ENCODE assay signal across 8 mouse cellular contexts in genomic region chr14:122223461-122224102, GRCm38 (mm10). TPM values are rescaled to one million over a fixed set of nuclear protein-coding genes. Genes with fewer than 3 reads are reported as not detected.
DNase-seq lines count a peak whose midpoint lies in the region; ATAC-seq and TF ChIP-seq lines count a peak whose summit lies in the region.

No protein-coding gene starts in this region.

- peak; percentile 83 for TF ChIP-seq CTCF in liver, postnatal 0 days (IDR thresholded peaks at IDR 0.05; ENCODE audit: low read depth)

- H3K4me1 ChIP-seq in forebrain, embryonic 14.5 days (ENCODE audit: control insufficient read depth, insufficient read depth, low read length), result peaks cover 7% of the 10 kb centered on the region; the same call in 1 of the 2 replicates
- H3K4me1 ChIP-seq in liver, postnatal 0 days (ENCODE audit: insufficient read depth), result peaks cover 4% of the 10 kb centered on the region; the same call in 1 of the 2 replicates
- no peaks in the 10 kb centered on the region for H3K4me1 ChIP-seq in neural tube, embryonic 14.5 days (ENCODE audit: control insufficient read depth, insufficient read depth, low read length)

- H3K4me2 ChIP-seq in forebrain, embryonic 14.5 days (ENCODE audit: low read length), result no peak overlapping the region
- 0 out of 2 replicates have a peak overlapping the region, but pooled peaks have one; percentile 27 for H3K4me2 ChIP-seq in liver, postnatal 0 days (ENCODE audit: low read depth, low read length)
- H3K4me2 ChIP-seq in neural tube, embryonic 14.5 days (ENCODE audit: low read depth, low read length), result no peak overlapping the region

- no peak overlapping the region for H3K27ac ChIP-seq in forebrain, embryonic 14.5 days (ENCODE audit: low read depth, low read length)
- H3K27ac ChIP-seq in liver, postnatal 0 days (ENCODE audit: low read depth), result no peak overlapping the region
- no peak overlapping the region for H3K27ac ChIP-seq in neural tube, embryonic 14.5 days (ENCODE audit: low read depth, low read length)

- H3K27me3 ChIP-seq in forebrain, embryonic 14.5 days (replicated peaks; ENCODE audit: control insufficient read depth, insufficient read depth, low read length), result peaks cover 10% of the 10 kb centered on the region; the same call in 1 of the 2 replicates
- no peaks in the 10 kb centered on the region for H3K27me3 ChIP-seq in liver, postnatal 0 days (ENCODE audit: insufficient read depth, low read length)
- H3K27me3 ChIP-seq in neural tube, embryonic 14.5 days (ENCODE audit: control insufficient read depth, insufficient read depth, low read length), result peaks cover 21% of the 10 kb centered on the region

- H3K4me3 ChIP-seq in forebrain, embryonic 14.5 days (ENCODE audit: low read depth, low read length), result no peak overlapping the region
- peak overlapping the region; percentile 21; the same call in 1 of the 2 replicates for H3K4me3 ChIP-seq in liver, postnatal 0 days (ENCODE audit: low read depth, low read length)
- no peak overlapping the region for H3K4me3 ChIP-seq in neural tube, embryonic 14.5 days (ENCODE audit: low read depth, low read length)

- TF ChIP-seq EP300 in liver, postnatal 0 days (IDR thresholded peaks at IDR 0.05; ENCODE audit: low read depth), result no peak

- intact Hi-C loops in heart, postnatal 25 days (cut with DNase I), result loop anchor here (1.0 to 10.0 kb wide), 3 partner anchors 421 to 1091 kb away; no protein-coding TSS in a partner anchor

- 0 out of 2 replicates have a peak, but pooled peaks cover 3% of the 10 kb centered on the region for H3K9me3 ChIP-seq in forebrain, embryonic 14.5 days (replicated peaks; ENCODE audit: control insufficient read depth, low read length)
- no peaks in the 10 kb centered on the region for H3K9me3 ChIP-seq in liver, postnatal 0 days (ENCODE audit: low read length)
- H3K9me3 ChIP-seq in neural tube, embryonic 14.5 days (ENCODE audit: control insufficient read depth, low read length), result no peaks in the 10 kb centered on the region

- peak; percentile 87 for DNase-seq in ES-CJ7 (ENCODE audit: low read depth, low spot score)
- DNase-seq in cerebellum, adult 11 months, result peak; percentile 88
- DNase-seq in forebrain, embryonic 14.5 days (ENCODE audit: low spot score), result peak; percentile 96
- peak; percentile 12 for DNase-seq in heart, postnatal 25 days (ENCODE audit: low spot score)
- peak; percentile 88 for DNase-seq in layer of hippocampus, adult 11-12 months (ENCODE audit: low spot score)
- DNase-seq in liver, postnatal 0 days, result peak; percentile 68
- peak; percentile 58 for DNase-seq in testis, postnatal 14 days (ENCODE audit: low spot score)

- ATAC-seq in forebrain, embryonic 14.5 days, result peak; percentile 89
- peak; percentile 79 for ATAC-seq in liver, postnatal 0 days
- peak; percentile 91 for ATAC-seq in neural tube, embryonic 14.5 days (ENCODE audit: low read depth)

- H3K9ac ChIP-seq in forebrain, embryonic 14.5 days (ENCODE audit: low read length), result no peak overlapping the region
- no peak overlapping the region for H3K9ac ChIP-seq in liver, postnatal 0 days (replicated peaks)
- H3K9ac ChIP-seq in neural tube, embryonic 14.5 days (replicated peaks; ENCODE audit: low read depth, low read length), result no peak overlapping the region

- no peaks in the 10 kb centered on the region for H3K36me3 ChIP-seq in forebrain, embryonic 14.5 days (ENCODE audit: control insufficient read depth, insufficient read depth, low read length)
- no peaks in the 10 kb centered on the region for H3K36me3 ChIP-seq in liver, postnatal 0 days (replicated peaks; ENCODE audit: insufficient read depth, low read length)
- no peaks in the 10 kb centered on the region for H3K36me3 ChIP-seq in neural tube, embryonic 14.5 days (ENCODE audit: control insufficient read depth, insufficient read depth, low read length)

- 24% methylated on average over 9 of the region's 9 CpGs for WGBS in forebrain, embryonic 14.5 days
- WGBS in liver, postnatal 0 days (ENCODE audit: insufficient replicate concordance), result 19% methylated on average over 9 of the region's 9 CpGs
- WGBS in neural tube, embryonic 14.5 days, result 22% methylated on average over 9 of the region's 9 CpGs

RNA-seq across cellular contexts. Expression of gene Clybl, which starts 42.1 kb away (rescaled TPM):
- polyA plus RNA-seq in forebrain, embryonic 14.5 days (2014; fragmentation: Nextera tagmentation; extraction: Ambion mirVana), result 16.0 and 18.9 TPM in 2 replicates
- 100 to 1,000 TPM; 113 to 123 TPM for total RNA-seq in heart, postnatal 25 days (2021)
- 36.0 and 37.8 TPM in 2 replicates for polyA plus RNA-seq in liver, postnatal 0 days (2015; fragmentation: Nextera tagmentation; extraction: Ambion mirVana)
- polyA plus RNA-seq in neural tube, embryonic 14.5 days (2014; fragmentation: Nextera tagmentation; extraction: Ambion mirVana), result 9.1 and 10.8 TPM in 2 replicates

Comparison
In these comparisons a context has a peak if more than half of its experiments do, and no peak if none do; other contexts are left out.
1. DNase-seq: peak in every context shown above with its lines; median percentile 96 in forebrain, embryonic 14.5 days; 88 in cerebellum, adult 11 months; 88 in layer of hippocampus, adult 11-12 months; 87 in ES-CJ7; 68 in liver, postnatal 0 days; 58 in testis, postnatal 14 days; 12 in heart, postnatal 25 days.